Mouse (Mus musculus) testis, adult 2 months (tissue): ENCODE results near the gene Stx5a.

ENCODE experiments used
- CTCF ChIP-seq: fragments of 200-500 bp; IDR thresholded peaks from 2 replicates; pipeline ENCODE4 v1.5.1; 2012; ENCODE audit warnings: low read depth, mild to moderate bottlenecking, inconsistent platforms, low read length, moderate library complexity; ENCODE audit not compliant: control insufficient read depth, insufficient read depth, insufficient replicate concordance
- POLR2A ChIP-seq: fragments of 200-500 bp; IDR thresholded peaks from 2 replicates; pipeline ENCODE4 v1.6.1; 2012; ENCODE audit warnings: low read depth, mild to moderate bottlenecking, inconsistent platforms, low read length, moderate library complexity; ENCODE audit not compliant: control insufficient read depth

DNA sequence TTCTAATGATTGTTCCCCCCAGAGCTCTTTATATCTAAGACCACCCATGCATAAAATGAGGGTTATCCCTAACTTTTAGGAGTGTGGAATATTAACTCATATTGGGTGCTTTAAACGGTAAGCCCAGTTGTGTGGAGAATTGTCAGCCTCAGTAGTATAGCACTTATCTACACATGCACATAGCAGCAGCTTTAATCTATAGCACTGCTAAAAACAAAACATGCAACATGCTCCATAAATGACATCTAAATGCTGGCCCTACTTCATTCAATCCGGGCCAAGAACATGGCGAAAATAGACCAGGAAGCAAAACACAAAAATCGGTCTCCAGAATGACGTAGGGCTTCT, 18.7 kb upstream of the Stx5a start:
- TF ChIP-seq CTCF (no peak), POLR2A (no peak)
